Mouse (Mus musculus): ENCODE results near the gene Dhrs1.

- TF ChIP-seq CTCF (IDR thresholded peaks at IDR 0.05; ENCODE audit: control insufficient read depth, insufficient read depth, insufficient read length) (no peak), USF1 (IDR thresholded peaks at IDR 0.05; ENCODE audit: low read depth) (no peak), MAX (IDR thresholded peaks at IDR 0.05) (no peak)
These were observed 31.8 kb downstream of the Dhrs1 start, which contains the start of gene Tgm1 for GRCm38 (mm10) chr14:55713729-55714122.
